Mouse (Mus musculus) liver, embryonic 16.5 days (tissue): Measurements from ENCODE around the gene Sdf2. TPM values are rescaled to one million over a fixed set of nuclear protein-coding genes. Genes with fewer than 3 reads are reported as not detected.

ENCODE experiments used
- polyA plus RNA-seq: library from polyadenylated mRNA; unstranded; fragments of >200 nt; fragmentation: Nextera tagmentation; extraction: Ambion mirVana; gene quantifications from 2 replicates; pipeline ENCODE4 v1.2.1, GENCODE M21; 2015

Sdf2 gene
- polyA plus RNA-seq, 1 experiment from 2014 or later: 30.5 TPM

Other genes with a start within 250 kb of the Sdf2 start
- gene Dhrs13, start 213.5 kb upstream of the Sdf2 start, polyA plus RNA-seq: 10.8 and 11.3 TPM in 2 replicates
- gene Flot2, start 207.8 kb upstream of the Sdf2 start, polyA plus RNA-seq: 24.5 and 25.1 TPM in 2 replicates
- gene Eral1, start 165.4 kb upstream of the Sdf2 start, polyA plus RNA-seq: 12.4 and 12.7 TPM in 2 replicates
- gene Fam222b, start 151.1 kb upstream of the Sdf2 start, polyA plus RNA-seq: 3.4 and 4.9 TPM in 2 replicates
- gene Traf4, start 80.2 kb upstream of the Sdf2 start, polyA plus RNA-seq: 25.4 and 28.6 TPM in 2 replicates
- gene Nek8, start 69.1 kb upstream of the Sdf2 start, polyA plus RNA-seq: 10.2 and 10.4 TPM in 2 replicates
- gene Tlcd1, start 69.0 kb upstream of the Sdf2 start, polyA plus RNA-seq: 39.9 and 40.3 TPM in 2 replicates
- gene Rpl23a, start 62.2 kb upstream of the Sdf2 start, polyA plus RNA-seq: 609 and 714 TPM in 2 replicates
- 11.8 and 16.2 TPM in 2 replicates for gene Rab34, start 57.3 kb upstream of the Sdf2 start, polyA plus RNA-seq
- gene Proca1, start 52.4 kb upstream of the Sdf2 start, polyA plus RNA-seq: 0.36 and 0.44 TPM in 2 replicates
- 9.9 and 10.3 TPM in 2 replicates for gene Supt6, start 241 bp downstream of the Sdf2 start, polyA plus RNA-seq
- gene 2610507B11Rik, start 16.0 kb downstream of the Sdf2 start, polyA plus RNA-seq: 23.7 and 24.7 TPM in 2 replicates
- gene BC030499, start 45.1 kb downstream of the Sdf2 start, polyA plus RNA-seq: 0.06 and 0.13 TPM in 2 replicates
- gene Spag5, start 55.8 kb downstream of the Sdf2 start, polyA plus RNA-seq: 33.0 and 33.7 TPM in 2 replicates
- 15.0 and 19.6 TPM in 2 replicates for gene Aldoc, start 77.2 kb downstream of the Sdf2 start, polyA plus RNA-seq
- 31.2 and 36.0 TPM in 2 replicates for gene Pigs, start 82.7 kb downstream of the Sdf2 start, polyA plus RNA-seq
- gene Unc119, start 97.7 kb downstream of the Sdf2 start, polyA plus RNA-seq: 22.7 and 24.1 TPM in 2 replicates
- gene Foxn1, start 140.8 kb downstream of the Sdf2 start, polyA plus RNA-seq: not detected in 2 replicates
- 0.04 and 0.07 TPM in 2 replicates for gene Slc13a2, start 176.5 kb downstream of the Sdf2 start, polyA plus RNA-seq
- gene Slc46a1, start 220.0 kb downstream of the Sdf2 start, polyA plus RNA-seq: 7.3 and 8.7 TPM in 2 replicates